Mouse (Mus musculus) ES-Bruce4 (cell line): ENCODE measurements around the gene Cdhr5.

Experiments used
- CTCF ChIP-seq: IDR thresholded peaks from one replicate; pipeline ENCODE4 v1.8.1; 2011; ENCODE audit warnings: low read depth, low read length
- EP300 ChIP-seq: IDR thresholded peaks from 2 replicates; pipeline ENCODE4 v1.6.1; 2011; ENCODE audit warnings: low read depth, low read length; ENCODE audit not compliant: insufficient read depth
- POLR2A ChIP-seq: IDR thresholded peaks from one replicate; pipeline ENCODE4 v1.8.1; 2011; ENCODE audit warnings: low read length; ENCODE audit not compliant: insufficient read depth

- TF ChIP-seq CTCF (no peak), POLR2A (no peak), EP300 (no peak)
Observed at GRCm38 (mm10) chr7:141227796-141228195, 48.8 kb downstream of the Cdhr5 start.
